In the genomic region with DNA sequence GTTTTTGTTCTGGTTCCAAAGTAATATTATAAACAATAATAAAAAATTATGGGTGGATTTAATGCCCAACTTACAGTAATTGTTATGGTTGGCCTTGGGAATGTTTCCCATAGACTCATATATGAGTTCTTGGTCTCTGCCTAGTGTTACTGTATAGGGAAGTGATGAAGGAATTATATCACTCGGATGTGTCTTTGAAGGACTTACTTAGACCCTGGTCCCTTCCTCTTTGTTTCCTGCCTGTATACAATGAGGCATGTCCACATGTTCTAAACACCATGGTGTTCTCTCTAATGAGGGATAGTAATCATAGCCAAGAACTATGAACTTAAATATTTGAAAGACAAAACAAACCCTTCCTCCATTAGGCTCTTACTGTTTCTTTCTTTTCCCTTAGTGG, we compare ENCODE assay signal across 22 mouse cellular contexts.
A peak's percentile ranks its signal among the peaks of the same experiment; 100 is the strongest.
DNase-seq lines count a peak whose midpoint lies in the region; ATAC-seq and TF ChIP-seq lines count a peak whose summit lies in the region.
"Had no signal": no experiment of that assay in that cellular context is flagged by ENCODE, and none has a peak within 500 bp of the region (broad histone marks: within the 10 kb centered on the region; RNA-seq: fewer than 3 reads in every experiment).

No protein-coding gene starts in this region.

- 74% methylated on average over 1 of the region's 1 CpGs for WGBS in kidney, embryonic 16.5 days
- WGBS in lung, embryonic 14.5 days = 75% methylated on average over 1 of the region's 1 CpGs
- WGBS in lung, embryonic 16.5 days = 52% methylated on average over 1 of the region's 1 CpGs

- no peak for TF ChIP-seq CTCF in lung, embryonic 14.5 days (IDR thresholded peaks at IDR 0.05; ENCODE audit: low read depth)

- ATAC-seq in kidney, embryonic 16.5 days (ENCODE audit: low FRiP score, low TSS enrichment) = peak; percentile 71
- 0 out of 2 replicates have a peak, but pooled peaks have one; percentile 17 for ATAC-seq in lung, embryonic 14.5 days (ENCODE audit: insufficient read depth)
- ATAC-seq in lung, embryonic 16.5 days (ENCODE audit: low read depth) = peak; percentile 56; the same call in 1 of the 2 replicates
- ATAC-seq: forebrain, embryonic 14.5 days had no signal

- H3K4me3 ChIP-seq in kidney, embryonic 16.5 days (ENCODE audit: low read length) = no peak overlapping the region
- H3K4me3 ChIP-seq in lung, embryonic 14.5 days (ENCODE audit: low read depth, low read length) = no peak overlapping the region
- no peak overlapping the region for H3K4me3 ChIP-seq in lung, embryonic 16.5 days (ENCODE audit: low read length)
- H3K4me3 ChIP-seq: embryonic facial prominence, embryonic 13.5 days; embryonic facial prominence, embryonic 15.5 days; erythroblast, embryonic 14.5 days; forebrain, embryonic 10.5 days; forebrain, embryonic 12.5 days had no signal

- no peak for DNase-seq in kidney, postnatal 4 days
- peak; percentile 17 for DNase-seq in lung, embryonic 14.5 days
- no peak for DNase-seq in lung, postnatal 25 days (ENCODE audit: low spot score)
- DNase-seq in lung, adult 18-20 months = no peak
- DNase-seq: adrenal gland, adult 2 months; adrenal gland, postnatal 10 days; adrenal gland, postnatal 25 days; cerebellum, adult 11 months; cerebellum, adult 18-20 months; cerebellum, adult 8-10 months; cerebellum, adult 9-11 months; cerebellum, postnatal 14 days; cerebellum, postnatal 36 days; embryo, embryonic 11 days had no signal

- H3K4me1 ChIP-seq in kidney, embryonic 16.5 days (ENCODE audit: insufficient read depth, low read length) = no peaks in the 10 kb centered on the region
- H3K4me1 ChIP-seq in lung, embryonic 14.5 days (ENCODE audit: insufficient read depth) = peaks cover 3% of the 10 kb centered on the region; the same call in 1 of the 2 replicates
- H3K4me1 ChIP-seq in lung, embryonic 16.5 days (replicated peaks; ENCODE audit: control insufficient read depth, insufficient read depth, low read length) = no peaks in the 10 kb centered on the region; the same call in 1 of the 2 replicates
- H3K4me1 ChIP-seq: embryonic facial prominence, embryonic 13.5 days; embryonic facial prominence, embryonic 15.5 days; forebrain, embryonic 10.5 days; forebrain, embryonic 12.5 days had no signal

- no peaks in the 10 kb centered on the region for H3K36me3 ChIP-seq in kidney, embryonic 16.5 days (ENCODE audit: insufficient read depth, low read length)
- H3K36me3 ChIP-seq in lung, embryonic 14.5 days (ENCODE audit: insufficient read depth) = no peaks in the 10 kb centered on the region
- H3K36me3 ChIP-seq in lung, embryonic 16.5 days (ENCODE audit: control insufficient read depth, insufficient read depth, low read length) = no peaks in the 10 kb centered on the region
- H3K36me3 ChIP-seq: embryonic facial prominence, embryonic 13.5 days; embryonic facial prominence, embryonic 15.5 days; forebrain, embryonic 10.5 days; forebrain, embryonic 12.5 days had no signal

- no peak overlapping the region for H3K4me2 ChIP-seq in kidney, embryonic 16.5 days (replicated peaks; ENCODE audit: low read depth, low read length)
- no peak overlapping the region for H3K4me2 ChIP-seq in lung, embryonic 14.5 days
- no peak overlapping the region for H3K4me2 ChIP-seq in lung, embryonic 16.5 days (ENCODE audit: low read depth, low read length)
- H3K4me2 ChIP-seq: embryonic facial prominence, embryonic 13.5 days; embryonic facial prominence, embryonic 15.5 days; forebrain, embryonic 12.5 days had no signal

- no peaks in the 10 kb centered on the region for H3K9me3 ChIP-seq in kidney, embryonic 16.5 days (ENCODE audit: low read length)
- H3K9me3 ChIP-seq in lung, embryonic 14.5 days (ENCODE audit: low read depth, low read length) = no peaks in the 10 kb centered on the region
- no peaks in the 10 kb centered on the region for H3K9me3 ChIP-seq in lung, embryonic 16.5 days (ENCODE audit: control insufficient read depth, low read length)
- H3K9me3 ChIP-seq: embryonic facial prominence, embryonic 13.5 days; embryonic facial prominence, embryonic 15.5 days; forebrain, embryonic 10.5 days; forebrain, embryonic 12.5 days had no signal

- no peak overlapping the region for H3K27ac ChIP-seq in kidney, embryonic 16.5 days (ENCODE audit: low read length)
- no peak overlapping the region for H3K27ac ChIP-seq in lung, embryonic 14.5 days (ENCODE audit: low read depth)
- no peak overlapping the region for H3K27ac ChIP-seq in lung, embryonic 16.5 days (ENCODE audit: low read length)
- H3K27ac ChIP-seq: embryonic facial prominence, embryonic 13.5 days; embryonic facial prominence, embryonic 15.5 days; forebrain, embryonic 10.5 days; forebrain, embryonic 12.5 days had no signal

- no peak overlapping the region for H3K9ac ChIP-seq in kidney, embryonic 16.5 days (replicated peaks; ENCODE audit: low read length)
- no peak overlapping the region for H3K9ac ChIP-seq in lung, embryonic 14.5 days
- no peak overlapping the region for H3K9ac ChIP-seq in lung, embryonic 16.5 days (ENCODE audit: low read length)
- H3K9ac ChIP-seq: embryonic facial prominence, embryonic 13.5 days; embryonic facial prominence, embryonic 15.5 days; forebrain, embryonic 12.5 days had no signal

- no peaks in the 10 kb centered on the region for H3K27me3 ChIP-seq in kidney, embryonic 16.5 days (ENCODE audit: insufficient read depth, low read length)
- H3K27me3 ChIP-seq in lung, embryonic 14.5 days (ENCODE audit: insufficient read depth, low read length) = no peaks in the 10 kb centered on the region
- H3K27me3 ChIP-seq in lung, embryonic 16.5 days (ENCODE audit: control insufficient read depth, insufficient read depth, low read depth, low read length) = no peaks in the 10 kb centered on the region
- H3K27me3 ChIP-seq: embryonic facial prominence, embryonic 13.5 days; embryonic facial prominence, embryonic 15.5 days; forebrain, embryonic 12.5 days had no signal

Comparison
In these comparisons a context has a peak if more than half of its experiments do, and no peak if none do; other contexts are left out.
1. ATAC-seq: peak in every context shown above with its lines; median percentile 71 in kidney, embryonic 16.5 days; 56 in lung, embryonic 16.5 days; 17 in lung, embryonic 14.5 days.